ENCODE assay signal across 8 mouse cellular contexts in genomic region chr16:94571111-94571993, GRCm38 (mm10). TPM values are rescaled to one million over a fixed set of nuclear protein-coding genes. Genes with fewer than 3 reads are reported as not detected.
DNase-seq lines count a peak whose midpoint lies in the region; ATAC-seq and TF ChIP-seq lines count a peak whose summit lies in the region.

No protein-coding gene starts in this region.

- peak overlapping the region; percentile 85 for H3K4me3 ChIP-seq in heart, embryonic 15.5 days
- peak overlapping the region; percentile 89 for H3K4me3 ChIP-seq in G1E (ENCODE audit: low read depth, low read length)
- H3K4me3 ChIP-seq in forebrain, embryonic 13.5 days = peak overlapping the region; percentile 99
- peak overlapping the region; percentile 67 to 97 for H3K4me3 ChIP-seq in liver, embryonic 14.5 days (ENCODE audit: insufficient read depth in 1 of 2, low read depth in 2 of 2, low read length in 2 of 2)

- no peak for ATAC-seq in heart, embryonic 15.5 days (replicated peaks; ENCODE audit: insufficient number of reproducible peaks, insufficient read depth, low FRiP score, low read depth)
- no peak for ATAC-seq in G1E (ENCODE audit: extremely low read depth, insufficient number of reproducible peaks, low FRiP score, poor library complexity, severe bottlenecking)
- ATAC-seq in forebrain, embryonic 13.5 days = no peak
- ATAC-seq in liver, embryonic 14.5 days (ENCODE audit: insufficient read depth) = no peak; the same call in 1 of the 2 replicates
- ATAC-seq in erythroid progenitor cell, adult 5-6 weeks (replicated peaks; ENCODE audit: low FRiP score, poor library complexity, severe bottlenecking) = no peak

- H3K27ac ChIP-seq in heart, embryonic 15.5 days = peak overlapping the region; percentile 100
- H3K27ac ChIP-seq in forebrain, embryonic 13.5 days = peak overlapping the region; percentile 100
- H3K27ac ChIP-seq in liver, embryonic 14.5 days = peak overlapping the region; percentile 99

- no peaks in the 10 kb centered on the region for H3K9me3 ChIP-seq in heart, embryonic 15.5 days (replicated peaks)
- H3K9me3 ChIP-seq in G1E (replicated peaks) = no peaks in the 10 kb centered on the region
- no peaks in the 10 kb centered on the region for H3K9me3 ChIP-seq in forebrain, embryonic 13.5 days (replicated peaks)
- H3K9me3 ChIP-seq in liver, embryonic 14.5 days (ENCODE audit: control insufficient read depth, low read length) = no peaks in the 10 kb centered on the region

- H3K36me3 ChIP-seq in heart, embryonic 15.5 days = no peaks in the 10 kb centered on the region
- peaks cover 28% of the 10 kb centered on the region for H3K36me3 ChIP-seq in G1E (replicated peaks)
- H3K36me3 ChIP-seq in forebrain, embryonic 13.5 days (ENCODE audit: poor library complexity, severe bottlenecking) = no peaks in the 10 kb centered on the region
- H3K36me3 ChIP-seq in liver, embryonic 14.5 days (replicated peaks; ENCODE audit: control insufficient read depth, insufficient read depth, low read depth) = no peaks in the 10 kb centered on the region

- peak overlapping the region; percentile 61 for H3K4me2 ChIP-seq in heart, embryonic 15.5 days
- peak overlapping the region; percentile 71 for H3K4me2 ChIP-seq in forebrain, embryonic 13.5 days
- peak overlapping the region; percentile 93 for H3K4me2 ChIP-seq in liver, embryonic 14.5 days (ENCODE audit: low read depth)

- peak overlapping the region; percentile 99 for H3K9ac ChIP-seq in heart, embryonic 15.5 days
- H3K9ac ChIP-seq in forebrain, embryonic 13.5 days = peak overlapping the region; percentile 100
- H3K9ac ChIP-seq in liver, embryonic 14.5 days (replicated peaks) = peak overlapping the region; percentile 89

- intact Hi-C loops in left cerebral cortex, postnatal 14 days (cut with DNase I) = loop anchor here (5.0 to 10.0 kb wide), 2 partner anchors 46 to 143 kb away; no protein-coding TSS in a partner anchor

- no peak for DNase-seq in heart, adult 11 months
- DNase-seq in G1E (ENCODE audit: low spot score) = no peak
- DNase-seq in liver, embryonic 14.5 days (ENCODE audit: low read depth in 3 of 3, low spot score in 3 of 3) = peak in 2 of 3 experiments; percentile 26 to 56
- DNase-seq in right cerebral cortex, postnatal 36 days (ENCODE audit: low spot score in 2 of 2) = no peak
- DNase-seq in left cerebral cortex, postnatal 14 days (ENCODE audit: low spot score in 2 of 2) = no peak

- no peak for TF ChIP-seq EP300 in liver, embryonic 14.5 days (IDR thresholded peaks at IDR 0.05; ENCODE audit: low read depth)

- H3K4me1 ChIP-seq in heart, embryonic 15.5 days (replicated peaks) = peaks cover 46% of the 10 kb centered on the region
- H3K4me1 ChIP-seq in G1E (ENCODE audit: insufficient read depth, low read depth, low read length) = peaks cover 49% of the 10 kb centered on the region
- H3K4me1 ChIP-seq in forebrain, embryonic 13.5 days = peaks cover 51% of the 10 kb centered on the region
- H3K4me1 ChIP-seq in liver, embryonic 14.5 days (replicated peaks; ENCODE audit: control insufficient read depth in 2 of 2, insufficient read depth in 2 of 2, low read length in 1 of 2) = peaks cover 18 to 30% of the 10 kb centered on the region in 2 experiments

- 23% methylated on average over 10 of the region's 10 CpGs for WGBS in heart, embryonic 15.5 days
- WGBS in forebrain, embryonic 13.5 days = 31% methylated on average over 10 of the region's 10 CpGs
- WGBS in liver, embryonic 14.5 days (ENCODE audit: insufficient replicate concordance) = 23% methylated on average over 10 of the region's 10 CpGs

- H3K27me3 ChIP-seq in heart, embryonic 15.5 days = no peaks in the 10 kb centered on the region
- no peaks in the 10 kb centered on the region; the same call in 1 of the 2 replicates for H3K27me3 ChIP-seq in G1E (ENCODE audit: insufficient read depth, low read length)
- H3K27me3 ChIP-seq in forebrain, embryonic 13.5 days = no peaks in the 10 kb centered on the region
- H3K27me3 ChIP-seq in liver, embryonic 14.5 days (ENCODE audit: control insufficient read depth, insufficient read depth, low read length) = no peaks in the 10 kb centered on the region

- no peak for TF ChIP-seq CTCF in G1E (IDR thresholded peaks at IDR 0.05; ENCODE audit: low read depth, low read length)
- no peak for TF ChIP-seq CTCF in liver, embryonic 14.5 days (IDR thresholded peaks at IDR 0.05; ENCODE audit: low read depth)

RNA-seq across cellular contexts. Expression of gene Dyrk1a, which starts 1.5 kb away (rescaled TPM):
- 7.1 and 7.3 TPM in 2 replicates for polyA plus RNA-seq in heart, embryonic 15.5 days (2015; fragmentation: Nextera tagmentation; extraction: Ambion mirVana)
- total RNA-seq in G1E (2014; fragmentation: Nextera tagmentation) (97.8 and 106 TPM in 2 replicates), G1E (2017) (55.8 and 67.3 TPM in 2 replicates)
- polyA plus RNA-seq in G1E (2012) = 14.5 and 15.9 TPM in 2 replicates
- polyA plus RNA-seq in forebrain, embryonic 13.5 days (2015; fragmentation: Nextera tagmentation; extraction: Ambion mirVana) = 12.7 and 14.5 TPM in 2 replicates
- 7.5 and 9.2 TPM in 2 replicates for polyA plus RNA-seq in liver, embryonic 14.5 days (2012; rRNA removed)
- polyA plus RNA-seq in liver, embryonic 14.5 days (2014; fragmentation: Nextera tagmentation; extraction: Ambion mirVana) = 5.0 and 5.6 TPM in 2 replicates
- total RNA-seq in left cerebral cortex, postnatal 14 days (2021) = 10 to 100 TPM; 87.3 to 91.2 TPM
- 115 and 116 TPM in 2 replicates for total RNA-seq in erythroid progenitor cell, adult 5-6 weeks (2015; ENCODE audit: low replicate concordance)
- 114 and 123 TPM in 2 replicates for total RNA-seq in erythroid progenitor cell, adult 5-6 weeks (2017; ENCODE audit: low replicate concordance)

RNA-seq across cellular contexts. Expression of gene Vps26c, which starts 44.7 kb away (rescaled TPM):
- polyA plus RNA-seq in heart, embryonic 15.5 days (2015; fragmentation: Nextera tagmentation; extraction: Ambion mirVana) = 41.0 and 49.6 TPM in 2 replicates
- 27.5 and 37.2 TPM in 2 replicates for total RNA-seq in G1E (2014; fragmentation: Nextera tagmentation)
- total RNA-seq in G1E (2017) = 80.7 and 102 TPM in 2 replicates
- 3.2 and 3.4 TPM in 2 replicates for polyA plus RNA-seq in G1E (2012)
- polyA plus RNA-seq in forebrain, embryonic 13.5 days (2015; fragmentation: Nextera tagmentation; extraction: Ambion mirVana) = 65.2 and 66.0 TPM in 2 replicates
- polyA plus RNA-seq in liver, embryonic 14.5 days (2012; rRNA removed) = 12.2 and 13.3 TPM in 2 replicates
- polyA plus RNA-seq in liver, embryonic 14.5 days (2014; fragmentation: Nextera tagmentation; extraction: Ambion mirVana) = 18.3 and 18.8 TPM in 2 replicates
- total RNA-seq in left cerebral cortex, postnatal 14 days (2021) = 10 to 100 TPM; 28.4 to 31.0 TPM
- 14.7 and 24.9 TPM in 2 replicates for total RNA-seq in erythroid progenitor cell, adult 5-6 weeks (2015; ENCODE audit: low replicate concordance)
- total RNA-seq in erythroid progenitor cell, adult 5-6 weeks (2017; ENCODE audit: low replicate concordance) = 7.6 and 18.9 TPM in 2 replicates

Comparison
In these comparisons a context has a peak if more than half of its experiments do, and no peak if none do; other contexts are left out.
1. DNase-seq: peak in liver, embryonic 14.5 days (2 of 3); none in heart, adult 11 months (single experiment), G1E (single experiment), right cerebral cortex, postnatal 36 days (0 of 2) and left cerebral cortex, postnatal 14 days (0 of 2).
2. Peak in every context shown above with its lines, with median percentiles within 50 percentile points of each other: H3K27ac ChIP-seq, H3K4me2 ChIP-seq, H3K4me3 ChIP-seq and H3K9ac ChIP-seq.